Mouse (Mus musculus) hindbrain, embryonic 11.5 days (tissue): ENCODE results near the gene Dip2b. TPM values are rescaled to one million over a fixed set of nuclear protein-coding genes. Genes with fewer than 3 reads are reported as not detected.

Source experiments
- ATAC-seq: fragments of 200-750 bp; cut with Nextera tagmentation; 2 replicates; pipeline ENCODE4 v1.8.0; 2017; ENCODE audit warnings: mild to moderate bottlenecking, moderate TSS enrichment, moderate library complexity; ENCODE audit not compliant: low FRiP score
- DNase-seq: peaks from one replicate; pipeline ENCODE4 v3.0.0-alpha.2; 2015; ENCODE audit warnings: low spot score
- H3K27ac ChIP-seq: fragments of 300-500 bp; sonication (generic); 2 replicates; pipeline ENCODE4 v1.5.1; 2014; ENCODE audit warnings: mild to moderate bottlenecking, low read depth, low read length
- H3K27me3 ChIP-seq: fragments of 300-500 bp; sonication (generic); 2 replicates; pipeline ENCODE4 v1.6.1; 2014; ENCODE audit warnings: mild to moderate bottlenecking, low read length, moderate library complexity, mixed read lengths; ENCODE audit not compliant: control insufficient read depth, insufficient read depth
- H3K36me3 ChIP-seq: fragments of 300-500 bp; sonication (generic); 2 replicates; pipeline ENCODE4 v1.6.1; 2014; ENCODE audit warnings: mild to moderate bottlenecking, low read length, moderate library complexity, mixed read lengths; ENCODE audit not compliant: control insufficient read depth, insufficient read depth
- H3K4me1 ChIP-seq: fragments of 300-500 bp; sonication (generic); replicated peaks from 2 replicates; pipeline ENCODE4 v1.6.1; 2014; ENCODE audit warnings: low read length, mixed read lengths; ENCODE audit not compliant: control insufficient read depth, insufficient read depth
- H3K4me2 ChIP-seq: fragments of 300-500 bp; sonication (generic); replicated peaks from 2 replicates; pipeline ENCODE4 v1.6.1; 2014; ENCODE audit warnings: mild to moderate bottlenecking, low read depth, low read length
- H3K4me3 ChIP-seq: fragments of 300-500 bp; sonication (generic); 2 replicates; pipeline ENCODE4 v1.5.1; 2014; ENCODE audit warnings: low read depth, low read length
- H3K9ac ChIP-seq: fragments of 300-500 bp; sonication (generic); 2 replicates; pipeline ENCODE4 v1.6.1; 2014; ENCODE audit warnings: low read depth, low read length
- H3K9me3 ChIP-seq: fragments of 300-500 bp; sonication (generic); 2 replicates; pipeline ENCODE4 v1.6.1; 2016; ENCODE audit warnings: low read length; ENCODE audit not compliant: control insufficient read depth
- WGBS: fragments of 180-500 bp; shearing (Covaris S2); extraction: QIAGEN DNeasy Blood & Tissue Kit; methylation state at CpG from one replicate; pipeline ENCODE4 v1.1.7; 2014; 5-methylcytosine and 5-hydroxymethylcytosine counted together
- polyA plus RNA-seq: library from polyadenylated mRNA; unstranded; fragments of >200 nt; fragmentation: Nextera tagmentation; extraction: Ambion mirVana; gene quantifications from 2 replicates; pipeline ENCODE4 v1.2.1, GENCODE M21; 2014

The Dip2b gene
- polyA plus RNA-seq, 1 experiment from 2014 or later: 29.6 TPM

GRCm38 (mm10) chr15:100041267-100042047, 3.0 kb downstream of the Dip2b start:
- Histone ChIP-seq H3K27me3 (no peaks in the 10 kb centered on the region), H3K9me3 (no peaks in the 10 kb centered on the region), H3K4me3 (peak overlapping the region; percentile 81), H3K4me1 (peaks cover 3% of the 10 kb centered on the region; the same call in 1 of the 2 replicates), H3K27ac (peak overlapping the region; percentile 65; the same call in 1 of the 2 replicates), H3K36me3 (no peaks in the 10 kb centered on the region), H3K9ac (peak overlapping the region; percentile 40; the same call in 1 of the 2 replicates), H3K4me2 (peak overlapping the region; percentile 62; the same call in 1 of the 2 replicates)
- 59% methylated on average over 10 of the region's 10 CpGs for WGBS
- DNase-seq: no peak
- ATAC-seq: no peak

GRCm38 (mm10) chr15:100042048-100042400, 3.6 kb downstream of the Dip2b start:
- H3K4me2 ChIP-seq: no peak overlapping the region
- peaks cover 3% of the 10 kb centered on the region; the same call in 1 of the 2 replicates for H3K4me1 ChIP-seq
- no peaks in the 10 kb centered on the region for H3K9me3 ChIP-seq
- H3K9ac ChIP-seq: peak overlapping the region; percentile 25; the same call in 1 of the 2 replicates
- ATAC-seq: no peak
- no peak overlapping the region for H3K27ac ChIP-seq
- H3K36me3 ChIP-seq: no peaks in the 10 kb centered on the region
- DNase-seq: no peak
- no peak overlapping the region for H3K4me3 ChIP-seq
- WGBS: 87% methylated on average over 9 of the region's 9 CpGs
- no peaks in the 10 kb centered on the region for H3K27me3 ChIP-seq

GRCm38 (mm10) chr15:100045576-100045975, 7.1 kb downstream of the Dip2b start:
- H3K27ac ChIP-seq: no peak overlapping the region
- 0 out of 2 replicates have a peak, but pooled peaks cover 3% of the 10 kb centered on the region for H3K36me3 ChIP-seq
- no peak overlapping the region for H3K4me2 ChIP-seq
- DNase-seq (no peak), ATAC-seq (no peak)
- WGBS: 73% methylated on average over 6 of the region's 6 CpGs
- H3K9ac ChIP-seq: 0 out of 2 replicates have a peak overlapping the region, but pooled peaks have one; percentile 7
- H3K4me1 ChIP-seq: peaks cover 3% of the 10 kb centered on the region; the same call in 1 of the 2 replicates
- no peaks in the 10 kb centered on the region for H3K27me3 ChIP-seq
- no peak overlapping the region for H3K4me3 ChIP-seq
- H3K9me3 ChIP-seq: no peaks in the 10 kb centered on the region

GRCm38 (mm10) chr15:100049496-100050087, 11.1 kb downstream of the Dip2b start:
- Histone ChIP-seq H3K27ac (no peak overlapping the region), H3K9ac (no peak overlapping the region), H3K4me3 (no peak overlapping the region), H3K27me3 (no peaks in the 10 kb centered on the region), H3K4me2 (no peak overlapping the region), H3K9me3 (no peaks in the 10 kb centered on the region), H3K36me3 (0 out of 2 replicates have a peak, but pooled peaks cover 3% of the 10 kb centered on the region), H3K4me1 (peaks cover 6% of the 10 kb centered on the region; the same call in 1 of the 2 replicates)
- ATAC-seq: no peak
- WGBS: 85% methylated on average over 7 of the region's 7 CpGs
- no peak for DNase-seq

GRCm38 (mm10) chr15:100050940-100051339, 12.5 kb downstream of the Dip2b start:
- Histone ChIP-seq H3K4me3 (no peak overlapping the region), H3K4me1 (0 out of 2 replicates have a peak, but pooled peaks cover 6% of the 10 kb centered on the region), H3K36me3 (0 out of 2 replicates have a peak, but pooled peaks cover 3% of the 10 kb centered on the region), H3K27ac (no peak overlapping the region), H3K4me2 (no peak overlapping the region), H3K9me3 (no peaks in the 10 kb centered on the region), H3K9ac (no peak overlapping the region), H3K27me3 (no peaks in the 10 kb centered on the region)
- no peak for DNase-seq
- WGBS: 93% methylated on average over 7 of the region's 7 CpGs
- ATAC-seq: no peak

- Histone ChIP-seq H3K4me3 (no peak overlapping the region), H3K9me3 (no peaks in the 10 kb centered on the region), H3K36me3 (0 out of 2 replicates have a peak, but pooled peaks cover 3% of the 10 kb centered on the region), H3K27me3 (no peaks in the 10 kb centered on the region), H3K4me1 (0 out of 2 replicates have a peak, but pooled peaks cover 6% of the 10 kb centered on the region), H3K4me2 (no peak overlapping the region), H3K9ac (0 out of 2 replicates have a peak overlapping the region, but pooled peaks have one; percentile 24), H3K27ac (no peak overlapping the region)
- peak; percentile 25 for DNase-seq
- 30% methylated on average over 3 of the region's 3 CpGs for WGBS
- ATAC-seq: no peak
Measured at GRCm38 (mm10) chr15:100052726-100053125, 14.3 kb downstream of the Dip2b start.

GRCm38 (mm10) chr15:100056397-100056908, 18.0 kb downstream of the Dip2b start:
- no peak overlapping the region for H3K4me3 ChIP-seq
- H3K9ac ChIP-seq: no peak overlapping the region
- no peak for DNase-seq
- 0 out of 2 replicates have a peak, but pooled peaks cover 6% of the 10 kb centered on the region for H3K4me1 ChIP-seq
- WGBS: 91% methylated on average over 7 of the region's 7 CpGs
- H3K27ac ChIP-seq: no peak overlapping the region
- H3K36me3 ChIP-seq: no peaks in the 10 kb centered on the region
- ATAC-seq: no peak
- no peak overlapping the region for H3K4me2 ChIP-seq
- no peaks in the 10 kb centered on the region for H3K9me3 ChIP-seq
- no peaks in the 10 kb centered on the region for H3K27me3 ChIP-seq

- 0 out of 2 replicates have a peak, but pooled peaks cover 2% of the 10 kb centered on the region for H3K4me1 ChIP-seq
- ATAC-seq: no peak
- H3K9me3 ChIP-seq: no peaks in the 10 kb centered on the region
- H3K9ac ChIP-seq: no peak overlapping the region
- 79% methylated on average over 3 of the region's 3 CpGs for WGBS
- no peak overlapping the region for H3K4me3 ChIP-seq
- H3K36me3 ChIP-seq: no peaks in the 10 kb centered on the region
- DNase-seq: no peak
- H3K4me2 ChIP-seq: no peak overlapping the region
- H3K27me3 ChIP-seq: no peaks in the 10 kb centered on the region
- no peak overlapping the region for H3K27ac ChIP-seq
Measured at GRCm38 (mm10) chr15:100057698-100058097, 19.2 kb downstream of the Dip2b start.
